In genomic region chr3:89486111-89486510, GRCm38 (mm10) we compare ENCODE assay signal across 24 mouse cellular contexts. TPM values are rescaled to one million over a fixed set of nuclear protein-coding genes. Genes with fewer than 3 reads are reported as not detected.
"Had no signal": no experiment of that assay in that cellular context is flagged by ENCODE, and none has a peak within 500 bp of the region (broad histone marks: within the 10 kb centered on the region; RNA-seq: fewer than 3 reads in every experiment).

No protein-coding gene starts in this region.

- H3K27me3 ChIP-seq: heart, embryonic 12.5 days; intestine, embryonic 15.5 days had no signal

- H3K4me2 ChIP-seq: hindbrain, embryonic 12.5 days; hindbrain, embryonic 14.5 days; intestine, embryonic 15.5 days; limb, embryonic 15.5 days; liver, embryonic 12.5 days had no signal

- H3K27ac ChIP-seq: gastrocnemius, adult 2 months; heart, embryonic 10.5 days; hindbrain, embryonic 10.5 days; hindbrain, embryonic 12.5 days; hindbrain, embryonic 14.5 days; intestine, embryonic 15.5 days; layer of hippocampus, adult 2 months; limb, embryonic 13.5 days; limb, embryonic 15.5 days; liver, embryonic 12.5 days had no signal

- ATAC-seq: hindbrain, embryonic 16.5 days; inflammation-experienced regulatory T-cells, adult 6 months; intestine, embryonic 15.5 days; intestine, postnatal 0 days; liver, embryonic 12.5 days had no signal

- H3K9ac ChIP-seq: heart, embryonic 12.5 days; hindbrain, embryonic 12.5 days; hindbrain, embryonic 14.5 days; intestine, embryonic 15.5 days; limb, embryonic 13.5 days; limb, embryonic 15.5 days; liver, embryonic 12.5 days had no signal

- H3K36me3 ChIP-seq: heart, embryonic 10.5 days; heart, embryonic 12.5 days; hindbrain, embryonic 10.5 days; hindbrain, embryonic 12.5 days; intestine, embryonic 15.5 days; limb, embryonic 13.5 days; limb, embryonic 15.5 days; liver, embryonic 12.5 days had no signal

- DNase-seq: gastrocnemius, adult 2 months; gastrocnemius, postnatal 10 days; gastrocnemius, postnatal 25 days; heart, postnatal 4 days; kidney, adult 18-20 months; kidney, adult 8-10 months; kidney, postnatal 10 days; kidney, postnatal 25 days; kidney, postnatal 4 days; left cerebral cortex, postnatal 4 days had no signal

- H3K4me3 ChIP-seq: gastrocnemius, adult 2 months; heart, embryonic 12.5 days; hindbrain, embryonic 10.5 days; hindbrain, embryonic 12.5 days; intestine, embryonic 15.5 days; layer of hippocampus, adult 2 months; limb, embryonic 13.5 days; liver, embryonic 12.5 days had no signal

- H3K4me1 ChIP-seq: hindbrain, embryonic 12.5 days; intestine, embryonic 15.5 days had no signal

- H3K9me3 ChIP-seq: heart, embryonic 10.5 days; heart, embryonic 12.5 days; hindbrain, embryonic 10.5 days; hindbrain, embryonic 12.5 days; intestine, embryonic 15.5 days; limb, embryonic 15.5 days; liver, embryonic 12.5 days had no signal

RNA-seq across cellular contexts. Expression of gene Kcnn3, which starts 33.9 kb away (rescaled TPM):
- total RNA-seq: granulocyte monocyte progenitor cell, adult 5-6 weeks had no signal
- polyA plus RNA-seq: inflammation-experienced regulatory T-cells, adult 6 months; liver, embryonic 12.5 days had no signal
